8 mouse cellular contexts compared by ENCODE assay signal in the genomic region with DNA sequence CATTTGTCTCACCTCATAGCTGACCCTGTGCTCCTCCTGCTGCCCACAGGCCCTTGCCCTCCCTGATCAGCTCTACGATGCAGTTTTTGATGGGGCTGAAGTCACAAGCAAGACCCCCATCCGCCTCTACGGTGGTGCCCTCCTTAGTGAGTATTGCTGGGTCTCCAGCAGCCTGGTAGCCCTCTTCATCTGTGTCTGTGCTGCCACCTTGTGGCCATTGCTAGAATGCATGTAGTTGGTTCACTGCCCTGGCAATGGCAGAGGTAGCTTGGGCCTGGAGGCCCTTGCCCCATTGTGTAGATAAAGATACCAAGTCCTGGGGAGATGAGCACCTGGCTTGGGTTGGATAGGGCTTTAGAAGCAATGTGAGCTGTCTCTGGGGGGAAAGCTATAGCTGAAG. TPM values are rescaled to one million over a fixed set of nuclear protein-coding genes. Genes with fewer than 3 reads are reported as not detected.
DNase-seq lines count a peak whose midpoint lies in the region; ATAC-seq lines count a peak whose summit lies in the region.

No protein-coding gene starts in this region.

- no peak overlapping the region for H3K4me3 ChIP-seq in forebrain, embryonic 15.5 days
- no peak overlapping the region for H3K4me3 ChIP-seq in neural tube, embryonic 15.5 days (replicated peaks)

- no peak overlapping the region for H3K4me2 ChIP-seq in forebrain, embryonic 15.5 days (replicated peaks)
- no peak overlapping the region for H3K4me2 ChIP-seq in neural tube, embryonic 15.5 days

- H3K9me3 ChIP-seq in forebrain, embryonic 15.5 days = no peaks in the 10 kb centered on the region
- H3K9me3 ChIP-seq in neural tube, embryonic 15.5 days (replicated peaks) = no peaks in the 10 kb centered on the region

- H3K4me1 ChIP-seq in forebrain, embryonic 15.5 days = peaks cover 34% of the 10 kb centered on the region
- H3K4me1 ChIP-seq in neural tube, embryonic 15.5 days = peaks cover 43% of the 10 kb centered on the region

- peaks cover 21% of the 10 kb centered on the region for H3K36me3 ChIP-seq in forebrain, embryonic 15.5 days
- peaks cover 16% of the 10 kb centered on the region; the same call in 1 of the 2 replicates for H3K36me3 ChIP-seq in neural tube, embryonic 15.5 days

- H3K9ac ChIP-seq in forebrain, embryonic 15.5 days (replicated peaks) = no peak overlapping the region
- no peak overlapping the region for H3K9ac ChIP-seq in neural tube, embryonic 15.5 days (replicated peaks)

- peak; percentile 85 for DNase-seq in ES-CJ7 (ENCODE audit: low read depth, low spot score)
- peak; percentile 77 for DNase-seq in c-Kit-positive CD71-positive TER-119-positive erythroid progenitor cells, embryonic 14.5 days (ENCODE audit: low spot score)
- peak; percentile 98 for DNase-seq in heart, postnatal 4 days
- DNase-seq in layer of hippocampus, adult 11-12 months (ENCODE audit: low spot score) = peak; percentile 93
- DNase-seq in lung, adult 18-20 months = peak; percentile 87 to 91
- DNase-seq in testis, postnatal 14 days (ENCODE audit: low spot score) = peak; percentile 81

- H3K27me3 ChIP-seq in forebrain, embryonic 15.5 days = no peaks in the 10 kb centered on the region
- H3K27me3 ChIP-seq in neural tube, embryonic 15.5 days (replicated peaks) = no peaks in the 10 kb centered on the region

- 11% methylated on average over 3 of the region's 3 CpGs for WGBS in forebrain, embryonic 15.5 days
- WGBS in neural tube, embryonic 15.5 days = 11% methylated on average over 3 of the region's 3 CpGs

- no peak overlapping the region for H3K27ac ChIP-seq in forebrain, embryonic 15.5 days (replicated peaks)
- no peak overlapping the region for H3K27ac ChIP-seq in neural tube, embryonic 15.5 days (replicated peaks)

- peak; percentile 53 for ATAC-seq in forebrain, embryonic 15.5 days (replicated peaks)
- peak; percentile 68 for ATAC-seq in neural tube, embryonic 15.5 days (ENCODE audit: low FRiP score)

RNA-seq across cellular contexts. Expression of a gene that starts 11.5 kb away (rescaled TPM):
- 90.5 and 110 TPM in 2 replicates for polyA plus RNA-seq in forebrain, embryonic 15.5 days (2015; fragmentation: Nextera tagmentation; extraction: Ambion mirVana)
- total RNA-seq in heart, postnatal 4 days (2021) = 10 to 100 TPM; 79.0 to 82.5 TPM
- 55.6 and 67.3 TPM in 2 replicates for polyA plus RNA-seq in neural tube, embryonic 15.5 days (2015; fragmentation: Nextera tagmentation; extraction: Ambion mirVana)
